In genomic region chr4:56657046-56657445, GRCm38 (mm10) we compare ENCODE assay signal across 18 mouse cellular contexts.
A peak's percentile ranks its signal among the peaks of the same experiment; 100 is the strongest.
DNase-seq lines count a peak whose midpoint lies in the region; ATAC-seq and TF ChIP-seq lines count a peak whose summit lies in the region.
"Had no signal": no experiment of that assay in that cellular context is flagged by ENCODE, and none has a peak within 500 bp of the region (broad histone marks: within the 10 kb centered on the region; RNA-seq: fewer than 3 reads in every experiment).

No protein-coding gene starts in this region.

- no peak overlapping the region for H3K9ac ChIP-seq in embryonic facial prominence, embryonic 13.5 days
- H3K9ac ChIP-seq in limb, embryonic 14.5 days (ENCODE audit: low read depth, low read length, severe bottlenecking) = no peak overlapping the region
- H3K9ac ChIP-seq: forebrain, embryonic 15.5 days; heart, embryonic 12.5 days; hindbrain, embryonic 14.5 days had no signal

- 46% methylated on average over 3 of the region's 3 CpGs for WGBS in embryonic facial prominence, embryonic 10.5 days
- 31% methylated on average over 3 of the region's 3 CpGs for WGBS in embryonic facial prominence, embryonic 13.5 days
- WGBS in limb, embryonic 10.5 days = 45% methylated on average over 3 of the region's 3 CpGs
- WGBS in limb, embryonic 14.5 days = 14% methylated on average over 3 of the region's 3 CpGs

- DNase-seq in embryonic facial prominence, embryonic 10.5 days (ENCODE audit: low spot score) = peak; percentile 71
- peak; percentile 56 for DNase-seq in limb, embryonic 10.5 days (ENCODE audit: low spot score)
- peak; percentile 64 for DNase-seq in limb, embryonic 14.5 days (ENCODE audit: low spot score)
- DNase-seq in ovary, postnatal 14 days (ENCODE audit: low spot score) = no peak
- no peak for DNase-seq in right cerebral cortex, postnatal 14 days
- no peak for DNase-seq in gastrocnemius, postnatal 25 days
- DNase-seq: adrenal gland, adult 8-10 months; adrenal gland, postnatal 36 days; cerebellum, adult 11 months; cerebellum, adult 8-10 months; cerebellum, postnatal 14 days; gastrocnemius, postnatal 10 days had no signal

- no peak overlapping the region for H3K4me3 ChIP-seq in embryonic facial prominence, embryonic 10.5 days
- no peak overlapping the region for H3K4me3 ChIP-seq in embryonic facial prominence, embryonic 13.5 days
- H3K4me3 ChIP-seq in limb, embryonic 10.5 days = no peak overlapping the region
- no peak overlapping the region for H3K4me3 ChIP-seq in limb, embryonic 14.5 days (replicated peaks; ENCODE audit: low read length)
- H3K4me3 ChIP-seq: forebrain, embryonic 15.5 days; heart, embryonic 12.5 days; hindbrain, embryonic 10.5 days had no signal

- H3K4me1 ChIP-seq in embryonic facial prominence, embryonic 10.5 days = peaks cover 29% of the 10 kb centered on the region
- H3K4me1 ChIP-seq in embryonic facial prominence, embryonic 13.5 days = peaks cover 24% of the 10 kb centered on the region
- peaks cover 17% of the 10 kb centered on the region for H3K4me1 ChIP-seq in limb, embryonic 10.5 days
- H3K4me1 ChIP-seq in limb, embryonic 14.5 days (ENCODE audit: control insufficient read depth, insufficient read depth, low read length) = peaks cover 9% of the 10 kb centered on the region
- H3K4me1 ChIP-seq: forebrain, embryonic 15.5 days had no signal

- peak overlapping the region; percentile 54 for H3K27ac ChIP-seq in embryonic facial prominence, embryonic 10.5 days (replicated peaks)
- peak overlapping the region; percentile 16; the same call in 1 of the 2 replicates for H3K27ac ChIP-seq in embryonic facial prominence, embryonic 13.5 days
- H3K27ac ChIP-seq in limb, embryonic 10.5 days = no peak overlapping the region
- H3K27ac ChIP-seq in limb, embryonic 14.5 days (replicated peaks; ENCODE audit: low read depth, low read length) = no peak overlapping the region
- H3K27ac ChIP-seq: forebrain, embryonic 15.5 days; hindbrain, embryonic 10.5 days; hindbrain, embryonic 14.5 days had no signal

- H3K9me3 ChIP-seq in embryonic facial prominence, embryonic 10.5 days = no peaks in the 10 kb centered on the region
- H3K9me3 ChIP-seq in embryonic facial prominence, embryonic 13.5 days = no peaks in the 10 kb centered on the region
- no peaks in the 10 kb centered on the region for H3K9me3 ChIP-seq in limb, embryonic 10.5 days (replicated peaks)
- no peaks in the 10 kb centered on the region for H3K9me3 ChIP-seq in limb, embryonic 14.5 days (ENCODE audit: control insufficient read depth, low read length)
- H3K9me3 ChIP-seq: forebrain, embryonic 15.5 days; heart, embryonic 12.5 days; hindbrain, embryonic 10.5 days had no signal

- H3K27me3 ChIP-seq in embryonic facial prominence, embryonic 10.5 days (replicated peaks; ENCODE audit: low read depth, poor library complexity, severe bottlenecking) = no peaks in the 10 kb centered on the region
- H3K27me3 ChIP-seq in embryonic facial prominence, embryonic 13.5 days = no peaks in the 10 kb centered on the region
- H3K27me3 ChIP-seq in limb, embryonic 10.5 days (ENCODE audit: low read depth, poor library complexity, severe bottlenecking) = no peaks in the 10 kb centered on the region
- H3K27me3 ChIP-seq in limb, embryonic 14.5 days (ENCODE audit: control insufficient read depth, insufficient read depth, low read length) = no peaks in the 10 kb centered on the region
- H3K27me3 ChIP-seq: forebrain, embryonic 15.5 days; heart, embryonic 12.5 days had no signal

- TF ChIP-seq POLR2A in limb, embryonic 14.5 days (IDR thresholded peaks at IDR 0.05; ENCODE audit: borderline replicate concordance, extremely low read depth, insufficient read depth, insufficient read length) = no peak

- H3K4me2 ChIP-seq in embryonic facial prominence, embryonic 13.5 days = no peak overlapping the region
- no peak overlapping the region for H3K4me2 ChIP-seq in limb, embryonic 14.5 days (replicated peaks; ENCODE audit: low read depth, low read length, severe bottlenecking)
- H3K4me2 ChIP-seq: forebrain, embryonic 15.5 days; heart, embryonic 12.5 days; hindbrain, embryonic 14.5 days had no signal

- no peaks in the 10 kb centered on the region for H3K36me3 ChIP-seq in embryonic facial prominence, embryonic 10.5 days (replicated peaks)
- no peaks in the 10 kb centered on the region for H3K36me3 ChIP-seq in embryonic facial prominence, embryonic 13.5 days
- no peaks in the 10 kb centered on the region for H3K36me3 ChIP-seq in limb, embryonic 10.5 days
- no peaks in the 10 kb centered on the region for H3K36me3 ChIP-seq in limb, embryonic 14.5 days (ENCODE audit: control insufficient read depth, insufficient read depth, low read length)
- H3K36me3 ChIP-seq: forebrain, embryonic 15.5 days; heart, embryonic 12.5 days; hindbrain, embryonic 10.5 days had no signal

- ATAC-seq in embryonic facial prominence, embryonic 13.5 days (ENCODE audit: insufficient number of reproducible peaks, insufficient read depth, low FRiP score, low TSS enrichment, low read depth) = no peak
- ATAC-seq in limb, embryonic 14.5 days (ENCODE audit: low FRiP score, low read depth) = peak; percentile 63; the same call in 1 of the 2 replicates
- ATAC-seq: forebrain, embryonic 15.5 days; intestine, embryonic 16.5 days had no signal

Comparison
In these comparisons a context has a peak if more than half of its experiments do, and no peak if none do; other contexts are left out.
1. DNase-seq: peak in embryonic facial prominence, embryonic 10.5 days (single experiment), limb, embryonic 10.5 days (single experiment) and limb, embryonic 14.5 days (single experiment); none in ovary, postnatal 14 days (single experiment), right cerebral cortex, postnatal 14 days (single experiment) and gastrocnemius, postnatal 25 days (single experiment).
2. H3K27ac ChIP-seq: peak in embryonic facial prominence, embryonic 10.5 days (single experiment) and embryonic facial prominence, embryonic 13.5 days (single experiment); none in limb, embryonic 10.5 days (single experiment) and limb, embryonic 14.5 days (single experiment).